In the genomic region with DNA sequence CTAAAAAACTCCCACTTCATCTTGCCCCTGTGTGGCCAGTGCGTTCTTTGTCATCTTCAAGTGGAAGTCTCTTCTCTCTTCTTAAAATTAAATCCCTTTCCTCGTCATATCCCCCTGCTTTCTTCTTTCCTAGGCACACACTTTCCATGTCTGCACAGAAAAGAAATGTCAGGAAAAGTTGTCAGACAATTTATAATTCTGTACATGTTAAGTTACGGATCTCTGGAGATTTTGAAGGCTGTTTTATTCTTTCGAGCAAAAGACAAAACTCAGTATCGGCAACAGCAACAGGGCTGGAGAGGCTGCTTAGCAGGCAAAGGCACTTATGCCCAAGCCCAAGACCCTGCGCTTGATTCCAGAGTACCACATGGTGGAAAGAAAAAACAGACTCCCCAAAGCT, we compare ENCODE assay signal across 7 mouse cellular contexts.
A peak's percentile ranks its signal among the peaks of the same experiment; 100 is the strongest.
DNase-seq lines count a peak whose midpoint lies in the region; ATAC-seq lines count a peak whose summit lies in the region.

No protein-coding gene starts in this region.

- 19% methylated on average over 6 of the region's 6 CpGs for WGBS in lung, embryonic 16.5 days
- 23% methylated on average over 6 of the region's 6 CpGs for WGBS in forebrain, embryonic 16.5 days
- 18% methylated on average over 6 of the region's 6 CpGs for WGBS in limb, embryonic 15.5 days
- WGBS in stomach, embryonic 15.5 days = 25% methylated on average over 6 of the region's 6 CpGs

- H3K36me3 ChIP-seq in lung, embryonic 16.5 days (ENCODE audit: control insufficient read depth, insufficient read depth, low read length) = no peaks in the 10 kb centered on the region
- H3K36me3 ChIP-seq in forebrain, embryonic 16.5 days (ENCODE audit: control insufficient read depth, insufficient read depth) = no peaks in the 10 kb centered on the region
- H3K36me3 ChIP-seq in limb, embryonic 15.5 days = no peaks in the 10 kb centered on the region
- no peaks in the 10 kb centered on the region for H3K36me3 ChIP-seq in stomach, embryonic 15.5 days

- H3K9me3 ChIP-seq in lung, embryonic 16.5 days (ENCODE audit: control insufficient read depth, low read length) = no peaks in the 10 kb centered on the region
- H3K9me3 ChIP-seq in forebrain, embryonic 16.5 days (ENCODE audit: control insufficient read depth, low read length) = no peaks in the 10 kb centered on the region
- no peaks in the 10 kb centered on the region for H3K9me3 ChIP-seq in limb, embryonic 15.5 days
- H3K9me3 ChIP-seq in stomach, embryonic 15.5 days = no peaks in the 10 kb centered on the region

- H3K27ac ChIP-seq in lung, embryonic 16.5 days (ENCODE audit: low read length) = no peak overlapping the region
- no peak overlapping the region for H3K27ac ChIP-seq in forebrain, embryonic 16.5 days (ENCODE audit: low read length)
- H3K27ac ChIP-seq in limb, embryonic 15.5 days = no peak overlapping the region
- no peak overlapping the region for H3K27ac ChIP-seq in stomach, embryonic 15.5 days

- no peak overlapping the region for H3K9ac ChIP-seq in lung, embryonic 16.5 days (ENCODE audit: low read length)
- no peak overlapping the region for H3K9ac ChIP-seq in forebrain, embryonic 16.5 days (replicated peaks; ENCODE audit: low read depth, low read length)
- H3K9ac ChIP-seq in limb, embryonic 15.5 days = no peak overlapping the region
- H3K9ac ChIP-seq in stomach, embryonic 15.5 days = no peak overlapping the region

- H3K4me2 ChIP-seq in lung, embryonic 16.5 days (ENCODE audit: low read depth, low read length) = peak overlapping the region; percentile 68
- peak overlapping the region; percentile 80 for H3K4me2 ChIP-seq in forebrain, embryonic 16.5 days (ENCODE audit: low read length)
- peak overlapping the region; percentile 84 for H3K4me2 ChIP-seq in limb, embryonic 15.5 days
- H3K4me2 ChIP-seq in stomach, embryonic 15.5 days = peak overlapping the region; percentile 89

- H3K4me3 ChIP-seq in lung, embryonic 16.5 days (ENCODE audit: low read length) = 0 out of 2 replicates have a peak overlapping the region, but pooled peaks have one; percentile 2
- no peak overlapping the region; the same call in 1 of the 2 replicates for H3K4me3 ChIP-seq in forebrain, embryonic 16.5 days (replicated peaks; ENCODE audit: low read length)
- peak overlapping the region; percentile 41; the same call in 1 of the 2 replicates for H3K4me3 ChIP-seq in limb, embryonic 15.5 days
- H3K4me3 ChIP-seq in stomach, embryonic 15.5 days (replicated peaks) = peak overlapping the region; percentile 44

- no peak for DNase-seq in lung, adult 18-20 months
- no peak for DNase-seq in right cerebral cortex, postnatal 36 days (ENCODE audit: low spot score in 2 of 2)
- DNase-seq in left cerebral cortex, postnatal 25 days (ENCODE audit: low spot score in 2 of 2) = no peak

- intact Hi-C loops in left cerebral cortex, postnatal 25 days (cut with DNase I) = loop anchor here (1.0 to 10.0 kb wide), 5 partner anchors 68 to 644 kb away; no protein-coding TSS in a partner anchor

- H3K27me3 ChIP-seq in lung, embryonic 16.5 days (ENCODE audit: control insufficient read depth, insufficient read depth, low read depth, low read length) = no peaks in the 10 kb centered on the region
- no peaks in the 10 kb centered on the region for H3K27me3 ChIP-seq in forebrain, embryonic 16.5 days (replicated peaks; ENCODE audit: control insufficient read depth, insufficient read depth, low read length)
- peaks cover 16% of the 10 kb centered on the region; the same call in 1 of the 2 replicates for H3K27me3 ChIP-seq in limb, embryonic 15.5 days
- H3K27me3 ChIP-seq in stomach, embryonic 15.5 days (replicated peaks) = no peaks in the 10 kb centered on the region

- no peaks in the 10 kb centered on the region; the same call in 1 of the 2 replicates for H3K4me1 ChIP-seq in lung, embryonic 16.5 days (replicated peaks; ENCODE audit: control insufficient read depth, insufficient read depth, low read length)
- H3K4me1 ChIP-seq in forebrain, embryonic 16.5 days (replicated peaks; ENCODE audit: control insufficient read depth, insufficient read depth, low read length) = peaks cover 24% of the 10 kb centered on the region
- peaks cover 11% of the 10 kb centered on the region for H3K4me1 ChIP-seq in limb, embryonic 15.5 days
- peaks cover 3% of the 10 kb centered on the region; the same call in 1 of the 2 replicates for H3K4me1 ChIP-seq in stomach, embryonic 15.5 days

- ATAC-seq in lung, embryonic 16.5 days (ENCODE audit: low read depth) = no peak
- no peak for ATAC-seq in forebrain, embryonic 16.5 days
- ATAC-seq in limb, embryonic 15.5 days (ENCODE audit: insufficient number of reproducible peaks, low FRiP score, low TSS enrichment, low read depth) = no peak
- no peak for ATAC-seq in stomach, embryonic 15.5 days (ENCODE audit: insufficient read depth, low FRiP score, low read depth)
